Mouse (Mus musculus): ENCODE data around the gene Acacb. TPM values are rescaled to one million over a fixed set of nuclear protein-coding genes. Genes with fewer than 3 reads are reported as not detected.

The Acacb gene
- 4.3 TPM for total RNA-seq (2023)

GRCm38 (mm10) chr5:114146028-114146888, at the start of gene Acacb:
Gene Acacb, plus strand, starts transcription at chr5:114146535.

GRCm38 (mm10) chr5:114127374-114128349, 18.7 kb upstream of the Acacb start, which contains the start of gene Alkbh2:
Gene Alkbh2, minus strand, starts transcription at chr5:114128218.

GRCm38 (mm10) chr5:114130211-114130605, 16.1 kb upstream of the Acacb start, which contains the start of gene Ung:
Gene Ung, plus strand, starts transcription at chr5:114130386.

GRCm38 (mm10) chr5:114273693-114274402, 127.5 kb downstream of the Acacb start, which contains the start of gene Foxn4:
Gene Foxn4, minus strand, starts transcription at chr5:114273807.

GRCm38 (mm10) chr5:114288874-114289273, 142.5 kb downstream of the Acacb start, which contains the start of gene Myo1h:
Gene Myo1h, plus strand, starts transcription at chr5:114289166.

Other genes starting within 250 kb of the Acacb start
- 63.3 TPM for gene Coro1c, start 237.8 kb upstream of the Acacb start, total RNA-seq (2023)
- 37.2 TPM for gene Ssh1, start 152.6 kb upstream of the Acacb start, total RNA-seq (2023)
- gene Dao, start 142.8 kb upstream of the Acacb start, total RNA-seq (2023): not detected
- gene Usp30, start 81.1 kb upstream of the Acacb start, total RNA-seq (2023): 21.1 TPM
- not detected for gene Svop, start 55.0 kb upstream of the Acacb start, total RNA-seq (2023)
- 8.7 TPM for gene Alkbh2, start 18.3 kb upstream of the Acacb start, total RNA-seq (2023)
- gene Ung, start 16.1 kb upstream of the Acacb start, total RNA-seq (2023): 12.9 TPM
- gene Foxn4, start 127.3 kb downstream of the Acacb start, total RNA-seq (2023): not detected
- gene Myo1h, start 142.6 kb downstream of the Acacb start, total RNA-seq (2023): 4.4 TPM
- 115 TPM for gene Kctd10, start 234.0 kb downstream of the Acacb start, total RNA-seq (2023)
- 49.4 TPM for gene Ube3b, start 234.1 kb downstream of the Acacb start, total RNA-seq (2023)